Mouse (Mus musculus) embryonic fibroblast, embryonic 13.5 days (primary cell): ENCODE measurements around the gene Ppp1r1a.

ENCODE experiments used
- CTCF ChIP-seq: IDR thresholded peaks from 2 replicates; pipeline ENCODE4 v1.5.1; 2011; ENCODE audit warnings: mild to moderate bottlenecking, control low read depth, low read length, moderate library complexity, borderline replicate concordance; ENCODE audit not compliant: insufficient read depth
- POLR2A ChIP-seq: IDR thresholded peaks from 2 replicates; pipeline ENCODE4 v1.6.1; 2011; ENCODE audit warnings: low read depth, mild to moderate bottlenecking, control low read depth, low read length, moderate library complexity

DNA sequence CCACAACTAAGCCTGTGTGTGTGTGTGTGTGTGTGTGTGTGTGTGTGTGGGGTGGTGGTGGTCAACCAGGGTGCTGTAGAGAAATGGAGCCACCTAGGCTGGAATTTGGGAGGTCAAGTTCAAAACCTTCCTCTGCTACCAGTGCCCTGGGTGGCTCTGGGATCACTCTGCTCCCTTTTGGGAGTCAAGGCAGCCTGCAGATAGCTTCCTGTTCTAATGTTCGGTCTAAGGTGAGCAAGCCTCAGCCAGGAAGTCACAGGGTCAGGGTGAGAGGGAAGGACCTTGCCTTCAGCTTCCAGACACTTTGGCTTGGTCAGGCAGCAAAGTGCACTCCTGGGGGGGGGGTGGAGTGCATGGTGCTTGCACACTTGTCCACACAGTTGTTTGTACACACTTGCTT, 2.8 kb upstream of the Ppp1r1a start:
- TF ChIP-seq POLR2A = no peak
- no peak for TF ChIP-seq CTCF
